Mouse (Mus musculus) CH12.LX (cell line): ENCODE results near the gene Gm20662.

Source experiments
- KAT2A ChIP-seq: IDR thresholded peaks from 2 replicates; pipeline ENCODE4 v1.6.1; 2012; ENCODE audit warnings: low read length, improper control_type of control experiment, inconsistent platforms; ENCODE audit not compliant: insufficient replicate concordance
- POLR2A ChIP-seq: IDR thresholded peaks from 2 replicates; pipeline ENCODE4 v1.6.1; 2011; ENCODE audit warnings: low read depth, mild to moderate bottlenecking, improper control_type of control experiment, low read length

GRCm38 (mm10) chr9:108010385-108010784 is 14.2 kb downstream of the Gm20662 start:
- TF ChIP-seq KAT2A (no peak), POLR2A (no peak)
